Mouse (Mus musculus) limb, embryonic 14.5 days (tissue): ENCODE measurements at regions not wholly inside any gene's neighbourhood (a gene's known extent, or its start where the extent isn't known, plus 50 kb on each side); places are given as distances from the start of the nearest gene placed in this dataset.

Experiments
- ATAC-seq: fragments of 200-750 bp; cut with Nextera tagmentation; 2 replicates; pipeline ENCODE4 v1.8.0; 2017; ENCODE audit warnings: low read depth, moderate number of reproducible peaks, moderate TSS enrichment; ENCODE audit not compliant: low FRiP score
- DNase-seq: peaks from one replicate; pipeline ENCODE4 v3.0.0-alpha.2; 2015; ENCODE audit warnings: low spot score
- H3K27ac ChIP-seq: fragments of 300-500 bp; sonication (generic); replicated peaks from 2 replicates; pipeline ENCODE4 v1.5.1; 2014; ENCODE audit warnings: low read depth, mild to moderate bottlenecking, low read length, moderate library complexity, mixed read lengths
- H3K27me3 ChIP-seq: fragments of 300-500 bp; sonication (generic); 2 replicates; pipeline ENCODE4 v1.6.1; 2014; ENCODE audit warnings: low read length, mixed read lengths; ENCODE audit not compliant: control insufficient read depth, insufficient read depth
- H3K36me3 ChIP-seq: fragments of 300-500 bp; sonication (generic); 2 replicates; pipeline ENCODE4 v1.6.1; 2014; ENCODE audit warnings: mild to moderate bottlenecking, low read length, moderate library complexity, mixed read lengths; ENCODE audit not compliant: control insufficient read depth, insufficient read depth
- H3K4me1 ChIP-seq: fragments of 300-500 bp; sonication (generic); 2 replicates; pipeline ENCODE4 v1.6.1; 2014; ENCODE audit warnings: antibody characterized with exemption, low read length, mixed read lengths; ENCODE audit not compliant: control insufficient read depth, insufficient read depth
- H3K4me2 ChIP-seq: fragments of 300-500 bp; sonication (generic); replicated peaks from 2 replicates; pipeline ENCODE4 v1.6.1; 2014; ENCODE audit warnings: low read depth, mild to moderate bottlenecking, low read length, moderate library complexity; ENCODE audit not compliant: severe bottlenecking
- H3K4me3 ChIP-seq: fragments of 300-500 bp; sonication (generic); replicated peaks from 2 replicates; pipeline ENCODE4 v1.5.1; 2014; ENCODE audit warnings: low read length
- H3K9ac ChIP-seq: fragments of 300-500 bp; sonication (generic); 2 replicates; pipeline ENCODE4 v1.6.1; 2014; ENCODE audit warnings: mild to moderate bottlenecking, low read depth, low read length, moderate library complexity; ENCODE audit not compliant: severe bottlenecking
- H3K9me3 ChIP-seq: fragments of 300-500 bp; sonication (generic); 2 replicates; pipeline ENCODE4 v1.6.1; 2016; ENCODE audit warnings: low read length; ENCODE audit not compliant: control insufficient read depth
- POLR2A ChIP-seq: fragments of 200-500 bp; IDR thresholded peaks from 2 replicates; pipeline ENCODE4 v1.8.0; 2012; ENCODE audit warnings: inconsistent platforms, mild to moderate bottlenecking, moderate library complexity, borderline replicate concordance; ENCODE audit not compliant: insufficient read depth, insufficient read length; ENCODE audit errors: extremely low read depth
- WGBS: fragments of 180-500 bp; shearing (Covaris S2); extraction: QIAGEN DNeasy Blood & Tissue Kit; methylation state at CpG from one replicate; pipeline ENCODE4 v1.1.7; 2014; 5-methylcytosine and 5-hydroxymethylcytosine counted together

DNA sequence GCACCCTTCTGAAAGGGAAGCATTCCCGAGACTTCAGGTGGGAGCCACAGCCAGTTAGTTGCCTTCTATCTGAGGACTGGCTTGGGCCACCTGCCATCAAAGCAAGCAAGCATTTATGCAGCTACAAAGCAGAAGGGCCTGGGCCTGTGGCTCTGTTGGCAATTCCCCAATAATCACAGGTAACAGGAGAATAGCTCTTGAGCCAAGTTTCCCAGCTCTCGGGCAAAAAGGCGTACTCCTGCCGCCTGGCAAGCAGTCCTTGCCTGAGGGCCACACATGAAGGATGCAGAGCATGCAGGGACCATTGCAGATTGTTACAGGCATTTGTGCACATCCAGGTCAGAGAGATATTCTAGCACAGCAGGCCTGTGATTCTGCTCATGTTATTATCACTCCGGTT is 53.2 kb upstream of the Unc5a start:
- Histone ChIP-seq H3K27me3 (no peaks in the 10 kb centered on the region), H3K4me2 (no peak overlapping the region), H3K9ac (no peak overlapping the region), H3K9me3 (no peaks in the 10 kb centered on the region), H3K27ac (no peak overlapping the region), H3K4me3 (no peak overlapping the region), H3K4me1 (peaks cover 4% of the 10 kb centered on the region; the same call in 1 of the 2 replicates), H3K36me3 (no peaks in the 10 kb centered on the region)
- no peak for DNase-seq
- no peak for TF ChIP-seq POLR2A
- ATAC-seq, result no peak
- WGBS, result 44% methylated on average over 5 of the region's 5 CpGs
